Mouse (Mus musculus) spleen, adult 2 months (tissue): ENCODE results near the gene Slc24a3. TPM values are rescaled to one million over a fixed set of nuclear protein-coding genes. Genes with fewer than 3 reads are reported as not detected.

ENCODE experiments used
- DNase-seq, 2 experiments: peaks; one replicate each; pipeline versions ENCODE4 v3.0.0 to v3.0.0-alpha.2; 2012 to 2021; ENCODE audit warnings: low spot score in 2 of 2, low read depth in 1 of 2
- H3K27ac ChIP-seq: fragments of 200-500 bp; 2 replicates; pipeline ENCODE4 v1.5.1; 2012; ENCODE audit warnings: low read length, inconsistent platforms; ENCODE audit not compliant: insufficient read depth
- H3K27me3 ChIP-seq: fragments of 200-500 bp; 2 replicates; pipeline ENCODE4 v1.6.1; 2012; ENCODE audit warnings: mild to moderate bottlenecking, moderate library complexity, low read length, inconsistent platforms; ENCODE audit not compliant: control insufficient read depth, insufficient read depth
- H3K36me3 ChIP-seq: fragments of 200-500 bp; 2 replicates; pipeline ENCODE4 v1.6.1; 2012; ENCODE audit warnings: mild to moderate bottlenecking, low read length, inconsistent platforms; ENCODE audit not compliant: control insufficient read depth, insufficient read depth
- H3K4me1 ChIP-seq: fragments of 200-500 bp; 2 replicates; pipeline ENCODE4 v1.6.1; 2011; ENCODE audit warnings: inconsistent platforms; ENCODE audit not compliant: control insufficient read depth, insufficient read depth, insufficient read length
- H3K4me3 ChIP-seq: fragments of 200-500 bp; 2 replicates; pipeline ENCODE4 v1.5.1; 2011; ENCODE audit warnings: mild to moderate bottlenecking, inconsistent platforms; ENCODE audit not compliant: insufficient read depth, insufficient read length; ENCODE audit errors: extremely low read depth
- CTCF ChIP-seq: fragments of 200-500 bp; IDR thresholded peaks from 2 replicates; pipeline ENCODE4 v1.5.1; 2011; ENCODE audit warnings: mild to moderate bottlenecking, inconsistent platforms; ENCODE audit not compliant: insufficient read depth, insufficient read length, insufficient replicate concordance; ENCODE audit errors: extremely low read depth
- POLR2A ChIP-seq: fragments of 200-500 bp; IDR thresholded peaks from 2 replicates; pipeline ENCODE4 v1.6.1; 2011; ENCODE audit warnings: low read depth, low read length, inconsistent platforms
- WGBS: fragments of 180-500 bp; shearing (Covaris S2); methylation state at CpG from one replicate; pipeline ENCODE4 v1.1.7; 2018; 5-methylcytosine and 5-hydroxymethylcytosine counted together
- polyA plus RNA-seq: library from polyadenylated mRNA; depleted of rRNA; stranded (reverse); fragments of >200 nt; gene quantifications from 2 replicates; pipeline ENCODE4 v1.2.3, GENCODE M21; 2012

Gene Slc24a3
- polyA plus RNA-seq, 1 experiment: 1.9 TPM

DNA sequence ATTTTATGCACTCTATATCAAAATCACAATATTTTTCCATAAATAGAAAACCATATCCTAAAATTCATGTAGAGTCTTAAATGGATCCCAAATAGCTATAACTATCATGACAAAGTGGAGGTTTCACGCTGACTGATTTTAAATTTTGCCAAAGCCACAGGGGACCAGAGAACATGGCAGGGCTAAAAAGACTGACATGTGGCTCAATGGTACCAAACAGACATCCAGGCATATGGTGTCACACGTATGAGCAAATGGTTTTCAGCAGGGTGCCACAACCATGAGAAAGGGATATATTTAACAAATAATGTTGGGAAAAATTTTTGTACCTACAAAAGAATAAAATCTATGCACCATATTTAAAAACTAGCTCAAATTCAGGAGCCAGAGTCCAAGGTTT is 173.3 kb downstream of the Slc24a3 start:
- no peaks in the 10 kb centered on the region for H3K36me3 ChIP-seq
- H3K27me3 ChIP-seq: no peaks in the 10 kb centered on the region
- no peak overlapping the region for H3K4me3 ChIP-seq
- TF ChIP-seq POLR2A (no peak), CTCF (no peak)
- no peaks in the 10 kb centered on the region for H3K4me1 ChIP-seq
- no peak for DNase-seq
- 90% methylated on average over 2 of the region's 2 CpGs for WGBS
- H3K27ac ChIP-seq: no peak overlapping the region

DNA sequence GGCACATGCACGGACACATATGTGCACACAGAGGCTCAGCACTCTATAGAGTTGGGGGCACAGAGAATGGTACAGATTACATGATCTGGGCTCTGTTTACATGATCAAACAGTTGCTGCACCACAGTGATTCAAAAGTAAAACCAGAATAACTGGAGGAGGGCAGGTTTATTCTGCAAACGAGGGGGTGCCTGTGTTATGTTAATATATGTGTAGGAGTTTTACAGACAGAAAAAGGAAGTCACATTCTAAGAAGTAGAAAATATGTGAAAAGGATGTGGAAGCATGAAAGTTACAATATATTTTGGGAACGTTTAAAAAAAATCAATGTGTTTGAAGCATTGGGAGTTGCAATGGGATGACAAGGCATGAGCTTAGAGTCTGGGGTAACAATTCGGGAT is 175.4 kb downstream of the Slc24a3 start:
- TF ChIP-seq CTCF: no peak
- TF ChIP-seq POLR2A: no peak
- no peaks in the 10 kb centered on the region for H3K27me3 ChIP-seq
- no peaks in the 10 kb centered on the region for H3K36me3 ChIP-seq
- no peak overlapping the region for H3K27ac ChIP-seq
- H3K4me1 ChIP-seq: no peaks in the 10 kb centered on the region
- no peak for DNase-seq
- WGBS: 53% methylated on average over 4 of the region's 4 CpGs
- H3K4me3 ChIP-seq: no peak overlapping the region

- Histone ChIP-seq H3K36me3 (no peaks in the 10 kb centered on the region), H3K27me3 (no peaks in the 10 kb centered on the region), H3K27ac (no peak overlapping the region), H3K4me1 (no peaks in the 10 kb centered on the region), H3K4me3 (no peak overlapping the region)
- no peak for TF ChIP-seq POLR2A
- TF ChIP-seq CTCF: no peak
- 92% methylated on average over 1 of the region's 1 CpGs for WGBS
- no peak for DNase-seq
These were observed 177.0 kb downstream of the Slc24a3 start for GRCm38 (mm10) chr2:145344521-145344920.

- H3K27ac ChIP-seq: no peak overlapping the region
- no peaks in the 10 kb centered on the region for H3K4me1 ChIP-seq
- 88% methylated on average over 1 of the region's 1 CpGs for WGBS
- DNase-seq: no peak
- H3K36me3 ChIP-seq: no peaks in the 10 kb centered on the region
- no peak for TF ChIP-seq POLR2A
- no peak for TF ChIP-seq CTCF
- H3K4me3 ChIP-seq: no peak overlapping the region
- H3K27me3 ChIP-seq: no peaks in the 10 kb centered on the region
These were observed 186.2 kb downstream of the Slc24a3 start for GRCm38 (mm10) chr2:145353801-145354200.

- DNase-seq: no peak
- H3K4me3 ChIP-seq: no peak overlapping the region
- WGBS: 80% methylated on average over 6 of the region's 6 CpGs
- H3K4me1 ChIP-seq: no peaks in the 10 kb centered on the region
- H3K36me3 ChIP-seq: no peaks in the 10 kb centered on the region
- no peak for TF ChIP-seq CTCF
- H3K27ac ChIP-seq: no peak overlapping the region
- no peaks in the 10 kb centered on the region for H3K27me3 ChIP-seq
These were observed 190.8 kb downstream of the Slc24a3 start for GRCm38 (mm10) chr2:145358236-145358942.

DNA sequence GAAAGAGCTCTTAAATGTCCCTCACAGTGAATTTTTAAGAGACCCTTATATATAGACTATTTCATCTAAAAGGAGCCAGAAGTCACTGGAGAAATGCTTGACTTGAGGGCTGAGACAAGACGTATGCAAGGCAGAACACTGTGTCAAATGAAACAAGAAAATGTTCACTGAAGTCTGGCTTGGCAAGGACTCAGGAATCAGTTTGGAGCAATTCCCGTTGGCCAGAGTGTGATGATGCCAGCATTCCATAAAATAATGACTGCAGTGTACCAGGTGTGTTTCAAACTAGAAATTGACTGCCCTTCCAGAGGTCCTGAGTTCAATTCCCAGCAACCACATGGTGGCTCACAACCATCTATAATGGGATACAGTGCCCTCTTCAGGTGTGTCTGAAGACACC is 196.1 kb downstream of the Slc24a3 start:
- no peak for DNase-seq

GRCm38 (mm10) chr2:145368701-145369100 is 201.1 kb downstream of the Slc24a3 start:
- H3K4me1 ChIP-seq: no peaks in the 10 kb centered on the region
- no peak for DNase-seq
- no peak overlapping the region for H3K4me3 ChIP-seq
- H3K27ac ChIP-seq: no peak overlapping the region
- no peaks in the 10 kb centered on the region for H3K36me3 ChIP-seq
- WGBS: 61% methylated on average over 2 of the region's 2 CpGs
- TF ChIP-seq CTCF: no peak
- TF ChIP-seq POLR2A: no peak
- H3K27me3 ChIP-seq: no peaks in the 10 kb centered on the region

More for the DNA sequence above, 196.1 kb downstream of the Slc24a3 start:
- no peak overlapping the region for H3K4me3 ChIP-seq
- TF ChIP-seq POLR2A (no peak), CTCF (no peak)
- H3K27ac ChIP-seq: no peak overlapping the region
- H3K27me3 ChIP-seq: no peaks in the 10 kb centered on the region
- H3K4me1 ChIP-seq: no peaks in the 10 kb centered on the region
- WGBS: 71% methylated on average over 2 of the region's 2 CpGs
- H3K36me3 ChIP-seq: no peaks in the 10 kb centered on the region
